ENCODE assay signal across 26 mouse cellular contexts in the genomic region with DNA sequence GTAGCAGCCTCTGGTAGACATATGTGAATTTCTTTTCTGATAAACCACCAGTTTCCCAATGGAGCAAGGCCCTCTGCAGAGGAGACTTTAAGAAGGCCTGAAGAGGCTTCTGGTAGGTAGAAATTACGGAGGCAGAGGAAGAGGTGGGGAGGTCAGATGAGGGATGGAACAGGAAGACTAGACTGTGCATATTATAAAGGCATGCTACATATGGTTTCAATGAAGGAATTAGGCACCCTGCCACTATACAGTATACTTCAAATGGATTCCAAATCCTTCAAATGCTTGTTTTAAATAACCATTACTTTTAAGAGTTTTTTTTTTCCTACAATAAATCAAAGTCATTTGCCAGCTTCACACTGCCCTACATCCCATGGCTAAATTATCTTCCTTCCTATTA.
A peak's percentile ranks its signal among the peaks of the same experiment; 100 is the strongest.
DNase-seq lines count a peak whose midpoint lies in the region; ATAC-seq lines count a peak whose summit lies in the region.
"Had no signal": no experiment of that assay in that cellular context is flagged by ENCODE, and none has a peak within 500 bp of the region (broad histone marks: within the 10 kb centered on the region; RNA-seq: fewer than 3 reads in every experiment).

No protein-coding gene starts in this region.

- WGBS in embryonic facial prominence, embryonic 11.5 days, result 50% methylated on average over 1 of the region's 1 CpGs
- WGBS in embryonic facial prominence, embryonic 10.5 days, result 59% methylated on average over 1 of the region's 1 CpGs
- WGBS in midbrain, embryonic 11.5 days, result 61% methylated on average over 1 of the region's 1 CpGs
- WGBS in midbrain, embryonic 15.5 days, result 91% methylated on average over 1 of the region's 1 CpGs

- no peaks in the 10 kb centered on the region for H3K36me3 ChIP-seq in embryonic facial prominence, embryonic 11.5 days (replicated peaks; ENCODE audit: control insufficient read depth, insufficient read depth, low read depth, low read length)
- no peaks in the 10 kb centered on the region for H3K36me3 ChIP-seq in embryonic facial prominence, embryonic 10.5 days (replicated peaks)
- no peaks in the 10 kb centered on the region for H3K36me3 ChIP-seq in midbrain, embryonic 11.5 days (ENCODE audit: control insufficient read depth, insufficient read depth, low read length)
- no peaks in the 10 kb centered on the region for H3K36me3 ChIP-seq in midbrain, embryonic 15.5 days (replicated peaks)
- H3K36me3 ChIP-seq: embryonic facial prominence, embryonic 12.5 days; embryonic facial prominence, embryonic 15.5 days; forebrain, embryonic 10.5 days; forebrain, embryonic 12.5 days; G1E had no signal

- H3K9me3 ChIP-seq in embryonic facial prominence, embryonic 11.5 days (replicated peaks; ENCODE audit: control insufficient read depth, low read length), result no peaks in the 10 kb centered on the region
- H3K9me3 ChIP-seq in embryonic facial prominence, embryonic 10.5 days, result no peaks in the 10 kb centered on the region
- H3K9me3 ChIP-seq in midbrain, embryonic 11.5 days (ENCODE audit: control insufficient read depth, low read length), result no peaks in the 10 kb centered on the region
- H3K9me3 ChIP-seq in midbrain, embryonic 15.5 days, result no peaks in the 10 kb centered on the region
- H3K9me3 ChIP-seq: embryonic facial prominence, embryonic 12.5 days; embryonic facial prominence, embryonic 15.5 days; forebrain, embryonic 10.5 days; forebrain, embryonic 12.5 days had no signal

- no peak overlapping the region for H3K4me3 ChIP-seq in embryonic facial prominence, embryonic 11.5 days (ENCODE audit: low read depth, low read length)
- H3K4me3 ChIP-seq in embryonic facial prominence, embryonic 10.5 days, result no peak overlapping the region
- no peak overlapping the region for H3K4me3 ChIP-seq in midbrain, embryonic 11.5 days (ENCODE audit: low read depth, low read length)
- no peak overlapping the region for H3K4me3 ChIP-seq in midbrain, embryonic 15.5 days
- H3K4me3 ChIP-seq: embryonic facial prominence, embryonic 12.5 days; embryonic facial prominence, embryonic 15.5 days; erythroblast, embryonic 14.5 days; forebrain, embryonic 10.5 days; forebrain, embryonic 12.5 days had no signal

- no peak overlapping the region for H3K27ac ChIP-seq in embryonic facial prominence, embryonic 11.5 days (replicated peaks; ENCODE audit: low read depth, low read length)
- H3K27ac ChIP-seq in embryonic facial prominence, embryonic 10.5 days (replicated peaks), result no peak overlapping the region
- no peak overlapping the region for H3K27ac ChIP-seq in midbrain, embryonic 11.5 days (ENCODE audit: low read depth, low read length)
- no peak overlapping the region for H3K27ac ChIP-seq in midbrain, embryonic 15.5 days
- H3K27ac ChIP-seq: embryonic facial prominence, embryonic 12.5 days; embryonic facial prominence, embryonic 15.5 days; forebrain, embryonic 10.5 days; forebrain, embryonic 12.5 days had no signal

- no peak overlapping the region for H3K4me2 ChIP-seq in embryonic facial prominence, embryonic 11.5 days (ENCODE audit: low read depth, low read length)
- no peak overlapping the region for H3K4me2 ChIP-seq in midbrain, embryonic 11.5 days
- H3K4me2 ChIP-seq in midbrain, embryonic 15.5 days, result no peak overlapping the region
- H3K4me2 ChIP-seq: embryonic facial prominence, embryonic 12.5 days; embryonic facial prominence, embryonic 15.5 days; forebrain, embryonic 12.5 days had no signal

- no peaks in the 10 kb centered on the region for H3K27me3 ChIP-seq in embryonic facial prominence, embryonic 11.5 days (ENCODE audit: control insufficient read depth, insufficient read depth, low read length)
- H3K27me3 ChIP-seq in embryonic facial prominence, embryonic 10.5 days (replicated peaks; ENCODE audit: low read depth, poor library complexity, severe bottlenecking), result no peaks in the 10 kb centered on the region
- no peaks in the 10 kb centered on the region for H3K27me3 ChIP-seq in midbrain, embryonic 11.5 days (ENCODE audit: control insufficient read depth, insufficient read depth, low read length)
- H3K27me3 ChIP-seq in midbrain, embryonic 15.5 days (replicated peaks), result no peaks in the 10 kb centered on the region
- H3K27me3 ChIP-seq: CH12.LX; embryonic facial prominence, embryonic 12.5 days; embryonic facial prominence, embryonic 15.5 days; forebrain, embryonic 12.5 days; Patski had no signal

- no peaks in the 10 kb centered on the region for H3K4me1 ChIP-seq in embryonic facial prominence, embryonic 11.5 days (ENCODE audit: control insufficient read depth, insufficient read depth, low read length)
- peaks cover 7% of the 10 kb centered on the region for H3K4me1 ChIP-seq in embryonic facial prominence, embryonic 10.5 days
- no peaks in the 10 kb centered on the region for H3K4me1 ChIP-seq in midbrain, embryonic 11.5 days (ENCODE audit: control insufficient read depth, insufficient read depth, low read length)
- no peaks in the 10 kb centered on the region for H3K4me1 ChIP-seq in midbrain, embryonic 15.5 days
- H3K4me1 ChIP-seq: embryonic facial prominence, embryonic 12.5 days; embryonic facial prominence, embryonic 15.5 days had no signal

- peak; percentile 4 for DNase-seq in embryonic facial prominence, embryonic 11.5 days (ENCODE audit: low spot score)
- no peak for DNase-seq in embryonic facial prominence, embryonic 10.5 days (ENCODE audit: low spot score)
- DNase-seq in midbrain, embryonic 11.5 days (ENCODE audit: low spot score, missing footprints), result peak; percentile 4
- no peak for DNase-seq in ovary, postnatal 36 days (ENCODE audit: low spot score)
- DNase-seq: adrenal gland, adult 8-10 months; adrenal gland, postnatal 14 days; adrenal gland, postnatal 36 days; B cell, adult 2 months; cerebellum, adult 11-12 months; cerebellum, adult 2 months; cerebellum, adult 9-10 months; cerebellum, postnatal 10 days; cerebellum, postnatal 25 days had no signal

- ATAC-seq in embryonic facial prominence, embryonic 11.5 days (replicated peaks; ENCODE audit: insufficient number of reproducible peaks, low FRiP score, low TSS enrichment, low read depth), result no peak
- ATAC-seq in midbrain, embryonic 11.5 days (ENCODE audit: low FRiP score), result no peak
- no peak for ATAC-seq in midbrain, embryonic 15.5 days (replicated peaks)
- ATAC-seq: activated CD4-positive, CD25-positive, alpha-beta regulatory T cell, adult 4 months; CD4-positive, CD25-positive, alpha-beta regulatory T cell, adult 4 months; forebrain, embryonic 14.5 days; forebrain, embryonic 16.5 days; Patski had no signal

- no peak overlapping the region for H3K9ac ChIP-seq in embryonic facial prominence, embryonic 11.5 days (replicated peaks; ENCODE audit: low read length)
- H3K9ac ChIP-seq in midbrain, embryonic 11.5 days (ENCODE audit: low read length), result no peak overlapping the region
- H3K9ac ChIP-seq in midbrain, embryonic 15.5 days, result no peak overlapping the region
- H3K9ac ChIP-seq: embryonic facial prominence, embryonic 12.5 days; embryonic facial prominence, embryonic 15.5 days; forebrain, embryonic 12.5 days had no signal

Comparison
In these comparisons a context has a peak if more than half of its experiments do, and no peak if none do; other contexts are left out.
1. DNase-seq: peak in embryonic facial prominence, embryonic 11.5 days (single experiment) and midbrain, embryonic 11.5 days (single experiment); none in embryonic facial prominence, embryonic 10.5 days (single experiment) and ovary, postnatal 36 days (single experiment).